Mouse (Mus musculus) heart, postnatal 4 days (tissue): ENCODE data around the gene Msln. TPM values are rescaled to one million over a fixed set of nuclear protein-coding genes. Genes with fewer than 3 reads are reported as not detected.

Source experiments
- DNase-seq: peaks from one replicate; pipeline ENCODE4 v3.0.0; 2021
- total RNA-seq, 2 experiments: library from RNA; stranded (reverse); gene quantifications; 2 replicates each; pipeline ENCODE4 v1.2.3; 2021

Msln gene
- total RNA-seq: 10 to 100 TPM; 38.4 to 43.3 TPM

GRCm38 (mm10) chr17:25754241-25754640 lies at the start of gene Msln:
Gene Msln (minus strand): TSS chr17:25754378.
- no peak for DNase-seq

GRCm38 (mm10) chr17:25802825-25803517 lies 48.8 kb upstream of the Msln start:
- peak; percentile 85 for DNase-seq

- DNase-seq: peak; percentile 78
Observed at GRCm38 (mm10) chr17:25801029-25801428, 46.9 kb upstream of the Msln start.

- peak; percentile 92 for DNase-seq
Observed at GRCm38 (mm10) chr17:25796951-25797369, 42.8 kb upstream of the Msln start, which contains the start of gene Metrn. Gene Metrn (minus strand): TSS chr17:25797136.

GRCm38 (mm10) chr17:25796211-25796771 lies 42.1 kb upstream of the Msln start:
- peak; percentile 56 for DNase-seq

GRCm38 (mm10) chr17:25795609-25796092 lies 41.5 kb upstream of the Msln start, which contains the start of gene AC134908.4:
Gene AC134908.4 (minus strand): TSS chr17:25795659.
- no peak for DNase-seq

- no peak for DNase-seq
Observed at GRCm38 (mm10) chr17:25794998-25795397, 40.8 kb upstream of the Msln start.

- peak; percentile 42 for DNase-seq
Observed at GRCm38 (mm10) chr17:25794197-25794596, 40.0 kb upstream of the Msln start.

- DNase-seq: peak; percentile 88
Observed at GRCm38 (mm10) chr17:25792615-25793014, 38.4 kb upstream of the Msln start, which contains the start of gene Fam173a. Gene Fam173a (minus strand): TSS chr17:25792901.

GRCm38 (mm10) chr17:25791843-25792527 lies 37.8 kb upstream of the Msln start:
- DNase-seq: peak; percentile 92

- no peak for DNase-seq
Observed at GRCm38 (mm10) chr17:25791320-25791842, 37.2 kb upstream of the Msln start.

GRCm38 (mm10) chr17:25786781-25787504 lies 32.8 kb upstream of the Msln start:
- DNase-seq: no peak

GRCm38 (mm10) chr17:25786280-25786679 lies 32.1 kb upstream of the Msln start, which contains the start of gene Ccdc78:
Gene Ccdc78 (plus strand): TSS chr17:25786580.
- DNase-seq: no peak

- DNase-seq: peak; percentile 96
Observed at GRCm38 (mm10) chr17:25785281-25785745, 31.1 kb upstream of the Msln start, which contains the start of gene Haghl. Gene Haghl (minus strand): TSS chr17:25785673.

- DNase-seq: no peak
Observed at GRCm38 (mm10) chr17:25783861-25784574, 29.8 kb upstream of the Msln start.

- peak; percentile 62 for DNase-seq
Observed at GRCm38 (mm10) chr17:25783086-25783485, 28.9 kb upstream of the Msln start.

- DNase-seq: no peak
Observed at GRCm38 (mm10) chr17:25781339-25781738, 27.2 kb upstream of the Msln start.

GRCm38 (mm10) chr17:25777948-25778347 lies 23.8 kb upstream of the Msln start:
- DNase-seq: no peak

GRCm38 (mm10) chr17:25775318-25776062 lies 21.3 kb upstream of the Msln start:
- no peak for DNase-seq

- DNase-seq: peak; percentile 99
Observed at GRCm38 (mm10) chr17:25773549-25774120, 19.5 kb upstream of the Msln start, which contains the start of gene Narfl. Gene Narfl (plus strand): TSS chr17:25773776.
